Mouse (Mus musculus) mouse embryonic stem cell (cell line): ENCODE measurements at regions not wholly inside any gene's neighbourhood (a gene's known extent, or its start where the extent isn't known, plus 50 kb on each side); places are given as distances from the start of the nearest gene placed in this dataset.

ENCODE experiments used
- in situ Hi-C, 2 experiments: fragments of 300-500 bp; cut with MboI; formaldehyde crosslinking; loops; 1 replicate in 1 of 2; 3 replicates in 1 of 2; pipeline ENCODE4 v1.14.3; 2019 to 2020; ENCODE audit warnings: low sequenced_read_pairs in 2 of 2, low pct_unique_long_range_greater_than_20kb in 1 of 2, mixed read lengths in 1 of 2; ENCODE audit not compliant: unreplicated experiment in 1 of 2

GRCm38 (mm10) chr13:33721851-33722250 lies 60.6 kb downstream of the Serpinb6d start:
- in situ Hi-C loops: no loop called here

- in situ Hi-C loops: loop anchor here (25.0 kb wide), 1 partner anchor 200 kb away; no protein-coding TSS in a partner anchor
Observed at GRCm38 (mm10) chr13:33762293-33763125, 80.7 kb downstream of the Serpinb6e start.

- in situ Hi-C loops: loop anchor here (25.0 kb wide), 1 partner anchor 201 kb away; no protein-coding TSS in a partner anchor
Observed at GRCm38 (mm10) chr13:33763295-33763916, 79.8 kb downstream of the Serpinb6e start.
